Mouse (Mus musculus) forebrain, embryonic 15.5 days (tissue): ENCODE data around the gene Ankrd34a. TPM values are rescaled to one million over a fixed set of nuclear protein-coding genes. Genes with fewer than 3 reads are reported as not detected.
A peak's percentile ranks its signal among the peaks of the same experiment; 100 is the strongest.

Experiments used
- ATAC-seq: fragments of 200-750 bp; cut with Nextera tagmentation; replicated peaks from 2 replicates; pipeline ENCODE4 v1.8.0; 2017; ENCODE audit warnings: mild to moderate bottlenecking, moderate TSS enrichment, moderate library complexity
- H3K27ac ChIP-seq: fragments of 300-500 bp; sonication (generic); replicated peaks from 2 replicates; pipeline ENCODE4 v1.5.1; 2015; ENCODE audit warnings: mild to moderate bottlenecking, inconsistent platforms
- H3K27me3 ChIP-seq: fragments of 300-500 bp; sonication (generic); 2 replicates; pipeline ENCODE4 v1.6.1; 2015; ENCODE audit warnings: inconsistent platforms
- H3K36me3 ChIP-seq: fragments of 300-500 bp; sonication (generic); 2 replicates; pipeline ENCODE4 v1.6.1; 2015; ENCODE audit warnings: mild to moderate bottlenecking, inconsistent platforms
- H3K4me1 ChIP-seq: fragments of 300-500 bp; sonication (generic); 2 replicates; pipeline ENCODE4 v1.6.1; 2015; ENCODE audit warnings: inconsistent platforms
- H3K4me2 ChIP-seq: fragments of 300-500 bp; sonication (generic); replicated peaks from 2 replicates; pipeline ENCODE4 v1.6.1; 2015; ENCODE audit warnings: mild to moderate bottlenecking, inconsistent platforms
- H3K4me3 ChIP-seq: fragments of 300-500 bp; sonication (generic); 2 replicates; pipeline ENCODE4 v1.5.1; 2015; ENCODE audit warnings: mild to moderate bottlenecking, inconsistent platforms
- H3K9ac ChIP-seq: fragments of 300-500 bp; sonication (generic); replicated peaks from 2 replicates; pipeline ENCODE4 v1.6.1; 2015; ENCODE audit warnings: mild to moderate bottlenecking, inconsistent platforms
- H3K9me3 ChIP-seq: fragments of 300-500 bp; sonication (generic); 2 replicates; pipeline ENCODE4 v1.6.1; 2016; ENCODE audit warnings: inconsistent platforms
- WGBS: fragments of 180-500 bp; shearing (Covaris S2); methylation state at CpG from one replicate; pipeline ENCODE4 v1.1.7; 2015; ENCODE audit warnings: mixed read lengths; 5-methylcytosine and 5-hydroxymethylcytosine counted together
- polyA plus RNA-seq: library from polyadenylated mRNA; unstranded; fragments of >200 nt; fragmentation: Nextera tagmentation; extraction: Ambion mirVana; gene quantifications from 2 replicates; pipeline ENCODE4 v1.2.1, GENCODE M21; 2015

The Ankrd34a gene
- polyA plus RNA-seq, 1 experiment from 2014 or later = 12.5 TPM

DNA sequence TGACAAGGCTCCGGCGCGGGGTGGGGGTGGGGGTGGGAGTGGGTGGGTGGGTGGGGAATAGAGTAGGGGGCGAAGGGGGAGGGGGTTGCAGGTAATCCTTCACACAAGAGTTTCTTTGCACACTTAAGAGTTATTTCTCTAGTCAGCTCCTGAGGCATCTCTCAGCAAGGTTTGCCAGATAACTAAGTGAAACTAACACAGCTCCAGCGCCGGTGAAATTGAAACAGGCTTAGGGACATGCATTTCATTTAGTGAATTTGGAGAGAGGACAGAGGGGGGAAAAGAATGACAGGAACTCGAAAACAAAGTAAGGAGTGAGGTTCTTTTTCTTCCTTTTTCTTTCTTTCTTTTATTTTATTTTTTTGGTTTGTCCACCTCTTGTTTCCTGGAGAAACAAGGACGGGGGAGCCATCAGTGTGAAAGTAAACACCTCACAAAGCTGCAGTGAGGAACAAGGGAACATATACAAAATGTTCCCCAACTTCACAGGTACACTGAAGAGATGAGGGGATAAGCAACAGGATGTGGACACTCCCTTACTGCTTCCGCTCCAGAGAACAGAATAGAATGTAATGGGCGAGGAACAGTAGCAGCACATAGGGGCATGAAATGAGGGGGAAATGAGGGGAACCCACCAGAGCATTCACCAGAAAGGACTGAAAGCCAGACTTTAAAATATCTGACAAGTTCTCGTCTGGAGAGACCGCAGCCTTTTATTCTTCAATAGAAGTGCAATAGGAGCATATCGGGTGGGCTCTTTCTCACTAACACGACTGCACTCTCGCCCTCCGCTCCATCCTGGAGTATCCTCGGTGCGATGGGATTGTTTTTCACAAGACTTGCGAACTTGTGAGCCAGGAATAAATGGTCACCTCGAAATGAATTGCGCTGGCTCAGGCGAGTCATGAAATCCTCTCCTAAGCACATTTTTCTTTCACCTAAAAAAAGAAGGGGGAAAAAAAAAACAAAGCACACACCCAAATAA is 39.5 kb upstream of the Ankrd34a start:
- Histone ChIP-seq H3K9ac (peak overlapping the region; percentile 58), H3K9me3 (no peaks in the 10 kb centered on the region), H3K4me3 (peak overlapping the region; percentile 63), H3K27me3 (no peaks in the 10 kb centered on the region), H3K36me3 (peaks cover 18% of the 10 kb centered on the region), H3K27ac (peak overlapping the region; percentile 76), H3K4me1 (peaks cover 61% of the 10 kb centered on the region), H3K4me2 (peak overlapping the region; percentile 75)
- peak; percentile 14; the same call in 1 of the 2 replicates for ATAC-seq
- WGBS = 12% methylated on average over 22 of the region's 22 CpGs

DNA sequence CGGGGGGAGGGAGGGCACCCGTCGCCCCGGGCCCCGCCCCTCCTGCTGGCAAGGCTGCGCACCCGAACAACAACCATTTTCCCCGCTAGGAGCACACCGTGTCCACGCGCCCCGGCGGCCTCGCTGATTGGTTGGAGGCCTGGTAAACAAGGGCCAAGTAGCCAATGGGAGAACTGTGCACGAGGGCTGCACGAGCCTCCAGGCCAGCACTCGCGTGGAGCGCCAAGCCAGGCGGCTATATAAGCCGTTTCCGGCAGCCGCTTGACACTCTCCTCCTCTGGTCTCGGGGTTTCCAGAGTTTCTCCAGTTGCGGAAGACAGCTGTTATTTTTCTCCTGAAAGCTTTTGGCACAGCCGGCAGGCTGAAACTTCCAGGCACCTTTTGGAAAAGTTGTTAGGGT is 38.7 kb upstream of the Ankrd34a start, which contains the start of gene Txnip:
TSS of gene Txnip (plus strand) at position 264 of the 400 bp plus-strand sequence.
- Histone ChIP-seq H3K27ac (peak within 1 kb of the TSS; percentile 76), H3K4me1 (peaks cover 62% of the 10 kb centered on the region)
- under 1% methylated on average over 26 of the region's 26 CpGs for WGBS

DNA sequence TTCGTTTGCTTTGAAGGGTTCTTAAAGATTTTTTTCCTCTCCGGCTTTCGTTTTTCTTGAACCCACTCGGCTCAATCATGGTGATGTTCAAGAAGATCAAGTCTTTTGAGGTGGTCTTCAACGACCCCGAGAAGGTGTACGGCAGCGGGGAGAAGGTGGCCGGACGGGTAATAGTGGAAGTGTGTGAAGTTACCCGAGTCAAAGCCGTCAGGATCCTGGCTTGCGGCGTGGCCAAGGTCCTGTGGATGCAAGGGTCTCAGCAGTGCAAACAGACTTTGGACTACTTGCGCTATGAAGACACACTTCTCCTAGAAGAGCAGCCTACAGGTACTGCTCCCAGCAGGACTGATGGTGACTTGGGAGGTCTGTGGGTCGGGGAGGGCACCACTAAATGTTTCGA is 38.3 kb upstream of the Ankrd34a start:
- Histone ChIP-seq H3K4me3 (peak overlapping the region; percentile 63), H3K27ac (peak overlapping the region; percentile 58), H3K9ac (peak overlapping the region; percentile 58), H3K27me3 (no peaks in the 10 kb centered on the region), H3K9me3 (no peaks in the 10 kb centered on the region), H3K4me2 (peak overlapping the region; percentile 75), H3K4me1 (peaks cover 62% of the 10 kb centered on the region), H3K36me3 (peaks cover 18% of the 10 kb centered on the region)
- WGBS = under 1% methylated on average over 17 of the region's 17 CpGs
- no peak for ATAC-seq

More for the DNA sequence above, 38.7 kb upstream of the Ankrd34a start, which contains the start of gene Txnip:
- H3K9ac ChIP-seq = peak within 1 kb of the TSS; percentile 58
- peaks cover 18% of the 10 kb centered on the region for H3K36me3 ChIP-seq
- H3K9me3 ChIP-seq = no peaks in the 10 kb centered on the region
- H3K4me2 ChIP-seq = peak within 1 kb of the TSS; percentile 75
- H3K27me3 ChIP-seq = no peaks in the 10 kb centered on the region
- H3K4me3 ChIP-seq = peak within 1 kb of the TSS; percentile 63
- peak; percentile 99 for ATAC-seq

DNA sequence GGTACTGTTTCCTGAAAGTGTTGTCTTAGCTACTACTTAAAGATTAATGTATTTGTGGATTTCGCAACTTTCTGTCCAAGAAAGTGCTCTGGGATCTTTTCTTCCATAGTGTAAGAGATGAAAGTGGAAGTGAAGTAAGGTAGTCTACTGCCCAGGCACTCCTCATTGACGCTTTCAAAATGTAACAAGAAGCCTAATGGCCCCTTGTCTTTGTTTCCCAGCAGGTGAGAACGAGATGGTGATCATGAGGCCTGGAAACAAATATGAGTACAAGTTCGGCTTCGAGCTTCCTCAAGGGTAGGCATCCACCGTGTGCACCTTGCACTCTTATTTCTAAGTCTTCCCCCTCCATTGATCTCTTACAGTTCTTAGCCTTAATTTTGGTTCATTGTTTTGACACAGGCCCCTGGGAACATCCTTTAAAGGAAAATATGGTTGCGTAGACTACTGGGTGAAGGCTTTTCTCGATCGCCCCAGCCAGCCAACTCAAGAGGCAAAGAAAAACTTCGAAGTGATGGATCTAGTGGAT is 37.7 kb upstream of the Ankrd34a start:
- peak overlapping the region; percentile 63 for H3K4me3 ChIP-seq
- no peaks in the 10 kb centered on the region for H3K27me3 ChIP-seq
- peaks cover 18% of the 10 kb centered on the region for H3K36me3 ChIP-seq
- H3K9me3 ChIP-seq = no peaks in the 10 kb centered on the region
- ATAC-seq = no peak
- H3K4me1 ChIP-seq = peaks cover 62% of the 10 kb centered on the region
- WGBS = 37% methylated on average over 10 of the region's 10 CpGs
- peak overlapping the region; percentile 75 for H3K4me2 ChIP-seq
- H3K27ac ChIP-seq = 0 out of 2 replicates have a peak overlapping the region, but pooled peaks have one; percentile 58
- peak overlapping the region; percentile 58 for H3K9ac ChIP-seq

DNA sequence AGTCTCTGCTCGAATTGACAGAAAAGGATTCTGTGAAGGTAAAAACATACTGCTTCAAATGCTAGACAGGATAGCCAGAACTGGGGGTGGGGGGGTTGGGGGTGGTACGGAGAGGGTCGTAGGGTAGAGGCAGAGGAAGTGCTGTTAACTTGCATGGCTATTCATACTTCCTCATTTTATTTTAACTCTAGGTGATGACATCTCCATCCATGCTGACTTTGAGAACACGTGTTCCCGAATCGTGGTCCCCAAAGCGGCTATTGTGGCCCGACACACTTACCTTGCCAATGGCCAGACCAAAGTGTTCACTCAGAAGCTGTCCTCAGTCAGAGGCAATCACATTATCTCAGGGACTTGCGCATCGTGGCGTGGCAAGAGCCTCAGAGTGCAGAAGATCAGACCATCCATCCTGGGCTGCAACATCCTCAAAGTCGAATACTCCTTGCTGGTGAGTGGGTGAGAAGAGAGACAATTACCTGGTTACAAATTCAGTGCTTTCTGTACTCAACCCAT is 37.0 kb upstream of the Ankrd34a start:
- H3K27me3 ChIP-seq = no peaks in the 10 kb centered on the region
- peaks cover 18% of the 10 kb centered on the region for H3K36me3 ChIP-seq
- ATAC-seq = no peak
- H3K27ac ChIP-seq = no peak overlapping the region
- peak overlapping the region; percentile 75 for H3K4me2 ChIP-seq
- H3K9me3 ChIP-seq = no peaks in the 10 kb centered on the region
- WGBS = 90% methylated on average over 12 of the region's 12 CpGs
- no peak overlapping the region; the same call in 1 of the 2 replicates for H3K9ac ChIP-seq
- H3K4me3 ChIP-seq = peak overlapping the region; percentile 63
- peaks cover 62% of the 10 kb centered on the region for H3K4me1 ChIP-seq

- Histone ChIP-seq H3K27me3 (no peaks in the 10 kb centered on the region), H3K36me3 (peaks cover 18% of the 10 kb centered on the region), H3K9ac (no peak overlapping the region; the same call in 1 of the 2 replicates), H3K4me1 (peaks cover 56% of the 10 kb centered on the region), H3K4me2 (peak overlapping the region; percentile 75), H3K4me3 (peak overlapping the region; percentile 63), H3K27ac (no peak overlapping the region), H3K9me3 (no peaks in the 10 kb centered on the region)
- 88% methylated on average over 23 of the region's 23 CpGs for WGBS
- ATAC-seq = no peak
Measured at GRCm38 (mm10) chr3:96559911-96560850, 36.3 kb upstream of the Ankrd34a start.

DNA sequence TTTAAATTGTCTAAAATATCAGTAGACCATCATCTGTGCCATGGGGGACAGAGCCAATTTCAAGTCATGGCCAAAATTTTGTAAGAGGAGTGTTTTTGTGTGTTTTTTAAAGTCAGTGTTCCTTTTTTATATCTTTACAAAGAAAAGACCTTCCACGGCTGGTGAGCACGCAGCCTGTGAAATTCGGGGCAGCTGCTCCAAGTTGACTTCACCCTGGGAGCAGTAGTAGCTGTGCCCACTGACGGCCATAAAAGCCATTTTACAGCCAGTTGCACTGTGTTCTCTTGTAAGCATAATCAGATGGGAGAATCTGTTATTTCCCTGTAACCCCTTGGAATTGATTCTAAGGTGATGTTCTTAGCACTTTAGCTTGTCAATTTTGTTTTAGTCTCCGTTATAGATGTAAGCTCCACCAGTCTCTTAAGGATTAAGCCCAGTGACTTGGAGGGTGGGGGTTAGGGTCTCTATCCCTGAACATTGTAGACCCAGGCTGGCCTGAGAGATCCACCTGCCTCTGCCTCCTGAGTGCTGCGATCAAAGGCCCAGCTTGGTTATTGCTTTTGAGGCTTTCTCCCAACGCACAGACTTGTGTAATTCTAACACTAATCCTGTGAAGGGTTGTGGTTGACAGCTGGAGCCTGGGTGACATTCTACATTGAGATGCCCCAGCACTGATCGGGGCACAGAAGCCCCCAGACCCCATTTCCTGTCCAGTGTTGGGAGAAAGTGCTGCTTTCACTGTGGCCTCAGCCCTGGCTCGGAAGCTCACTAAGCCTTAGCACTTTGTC is 35.4 kb upstream of the Ankrd34a start:
- no peaks in the 10 kb centered on the region for H3K27me3 ChIP-seq
- H3K9me3 ChIP-seq = no peaks in the 10 kb centered on the region
- H3K4me3 ChIP-seq = peak overlapping the region; percentile 63
- peaks cover 18% of the 10 kb centered on the region for H3K36me3 ChIP-seq
- peaks cover 47% of the 10 kb centered on the region for H3K4me1 ChIP-seq
- no peak for ATAC-seq
- H3K9ac ChIP-seq = no peak overlapping the region
- peak overlapping the region; percentile 75 for H3K4me2 ChIP-seq
- 90% methylated on average over 9 of the region's 9 CpGs for WGBS
- no peak overlapping the region for H3K27ac ChIP-seq

- H3K4me1 ChIP-seq = peaks cover 38% of the 10 kb centered on the region
- peak overlapping the region; percentile 4 for H3K27ac ChIP-seq
- no peaks in the 10 kb centered on the region for H3K27me3 ChIP-seq
- no peak overlapping the region for H3K4me3 ChIP-seq
- 58% methylated on average over 10 of the region's 10 CpGs for WGBS
- H3K9ac ChIP-seq = no peak overlapping the region
- no peaks in the 10 kb centered on the region for H3K9me3 ChIP-seq
- no peak overlapping the region for H3K4me2 ChIP-seq
- H3K36me3 ChIP-seq = peaks cover 18% of the 10 kb centered on the region
- no peak for ATAC-seq
Measured at GRCm38 (mm10) chr3:96561946-96562681, 34.3 kb upstream of the Ankrd34a start.

- no peak overlapping the region for H3K9ac ChIP-seq
- H3K27ac ChIP-seq = no peak overlapping the region
- H3K36me3 ChIP-seq = peaks cover 18% of the 10 kb centered on the region
- H3K27me3 ChIP-seq = no peaks in the 10 kb centered on the region
- H3K4me2 ChIP-seq = no peak overlapping the region
- peaks cover 36% of the 10 kb centered on the region for H3K4me1 ChIP-seq
- H3K4me3 ChIP-seq = no peak overlapping the region
- no peak for ATAC-seq
- 95% methylated on average over 8 of the region's 8 CpGs for WGBS
- H3K9me3 ChIP-seq = no peaks in the 10 kb centered on the region
Measured at GRCm38 (mm10) chr3:96563267-96563666, 33.2 kb upstream of the Ankrd34a start.

- Histone ChIP-seq H3K4me1 (peaks cover 29% of the 10 kb centered on the region), H3K36me3 (peaks cover 18% of the 10 kb centered on the region), H3K4me3 (no peak overlapping the region), H3K9me3 (no peaks in the 10 kb centered on the region), H3K27ac (0 out of 2 replicates have a peak overlapping the region, but pooled peaks have one; percentile 15), H3K27me3 (no peaks in the 10 kb centered on the region), H3K9ac (no peak overlapping the region), H3K4me2 (no peak overlapping the region)
- 82% methylated on average over 10 of the region's 10 CpGs for WGBS
- no peak for ATAC-seq
Measured at GRCm38 (mm10) chr3:96563911-96564632, 32.4 kb upstream of the Ankrd34a start.
